Mouse (Mus musculus) c-Kit-negative CD71-positive TER-119-positive erythroid progenitor cells, embryonic 14.5 days (primary cell): ENCODE data around the gene Gpr179.

Experiments used
- DNase-seq: peaks from one replicate; pipeline ENCODE4 v3.0.0-alpha.2; 2013; ENCODE audit warnings: low read depth, low spot score

Gpr179 gene

GRCm38 (mm10) chr11:97352027-97352684 lies at the start of gene Gpr179:
TSS of gene Gpr179 (minus strand) at chr11:97352077.
- DNase-seq: no peak

GRCm38 (mm10) chr11:97401082-97401481 lies 49.2 kb upstream of the Gpr179 start:
- no peak for DNase-seq

GRCm38 (mm10) chr11:97399958-97400710 lies 48.3 kb upstream of the Gpr179 start:
- peak; percentile 57 for DNase-seq

DNA sequence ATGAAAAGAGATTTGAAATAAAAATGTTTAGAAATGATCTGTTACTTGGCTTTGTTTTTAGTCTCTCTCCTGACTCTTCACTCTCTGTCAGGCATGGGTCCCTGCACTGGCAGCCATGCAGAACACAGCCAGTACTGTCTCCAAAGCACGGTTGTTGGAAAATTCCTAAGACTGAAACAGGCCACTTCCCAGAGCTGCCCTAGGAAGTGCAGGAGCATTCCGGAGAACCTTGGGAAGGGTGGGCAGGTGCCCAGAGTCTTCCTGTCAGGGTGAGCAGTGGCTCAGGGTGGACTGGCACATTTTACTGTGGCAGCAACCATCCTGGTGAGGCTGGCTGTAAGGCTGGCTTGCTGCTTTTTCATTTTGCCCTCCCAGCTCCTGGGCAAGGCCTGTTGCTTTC lies 46.6 kb upstream of the Gpr179 start:
- DNase-seq: no peak

GRCm38 (mm10) chr11:97394146-97394545 lies 42.3 kb upstream of the Gpr179 start:
- DNase-seq: no peak

DNA sequence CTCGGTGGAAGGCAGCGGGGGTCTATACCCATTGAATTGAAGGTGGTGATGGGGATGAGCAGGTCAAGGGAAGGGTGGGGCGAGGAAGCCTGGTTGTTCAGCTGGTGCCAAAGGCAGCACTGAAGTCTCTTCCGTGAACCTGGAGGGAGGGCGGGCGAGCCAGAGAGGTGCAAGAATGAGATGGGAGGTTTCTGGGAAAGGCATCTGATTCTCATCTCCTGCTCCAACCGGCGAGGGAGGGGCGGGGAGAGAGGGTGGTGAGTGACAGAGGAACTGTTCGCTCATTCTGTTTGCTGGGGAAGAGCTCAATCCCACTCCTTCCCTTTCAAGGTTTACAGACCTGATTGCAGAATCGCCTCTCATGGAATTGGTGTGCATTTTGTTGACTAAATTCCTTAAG lies 41.8 kb upstream of the Gpr179 start:
- DNase-seq: no peak

DNA sequence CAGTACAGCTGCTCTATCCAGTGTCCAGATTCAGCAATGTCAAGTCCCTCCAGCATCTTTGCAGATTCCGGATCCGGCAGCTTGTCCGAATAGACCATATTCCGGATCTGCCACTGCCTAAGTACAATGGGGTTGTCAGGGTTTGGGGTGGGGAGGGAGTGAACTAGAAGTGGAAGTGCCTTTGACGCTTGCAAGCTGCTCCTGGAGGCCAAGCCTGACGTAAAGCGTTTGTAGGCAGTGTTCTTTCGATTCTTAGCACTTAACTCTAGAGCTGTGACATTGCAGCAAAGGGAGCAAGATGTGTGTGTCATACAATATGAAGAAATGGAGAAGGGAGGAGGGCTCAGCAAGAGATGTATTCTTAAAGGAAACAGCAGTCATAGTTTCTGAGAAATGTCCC lies 37.2 kb upstream of the Gpr179 start:
- DNase-seq: no peak

- no peak for DNase-seq
These were observed 35.9 kb upstream of the Gpr179 start for GRCm38 (mm10) chr11:97387811-97388210.

DNA sequence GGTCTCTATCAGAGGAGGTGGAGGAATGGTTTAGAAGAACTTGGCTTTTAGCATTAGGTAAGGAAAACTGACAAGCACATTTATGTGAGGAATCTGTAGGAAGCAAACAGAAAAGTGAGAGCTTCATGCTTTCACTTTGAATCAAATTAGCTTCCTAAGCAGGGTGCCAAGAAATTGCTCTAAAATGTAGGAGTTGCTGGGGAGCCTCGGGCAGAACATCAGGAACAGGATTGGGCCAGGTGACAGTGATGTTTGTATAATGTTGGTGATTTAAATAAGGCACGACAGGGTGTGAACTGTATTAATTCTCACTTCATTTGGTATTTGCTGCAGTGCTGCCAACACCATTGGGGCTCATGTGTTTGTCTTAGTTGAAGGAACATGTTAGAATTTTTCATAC lies 31.9 kb upstream of the Gpr179 start:
- DNase-seq: no peak

GRCm38 (mm10) chr11:97383017-97383416 lies 31.1 kb upstream of the Gpr179 start:
- no peak for DNase-seq

DNA sequence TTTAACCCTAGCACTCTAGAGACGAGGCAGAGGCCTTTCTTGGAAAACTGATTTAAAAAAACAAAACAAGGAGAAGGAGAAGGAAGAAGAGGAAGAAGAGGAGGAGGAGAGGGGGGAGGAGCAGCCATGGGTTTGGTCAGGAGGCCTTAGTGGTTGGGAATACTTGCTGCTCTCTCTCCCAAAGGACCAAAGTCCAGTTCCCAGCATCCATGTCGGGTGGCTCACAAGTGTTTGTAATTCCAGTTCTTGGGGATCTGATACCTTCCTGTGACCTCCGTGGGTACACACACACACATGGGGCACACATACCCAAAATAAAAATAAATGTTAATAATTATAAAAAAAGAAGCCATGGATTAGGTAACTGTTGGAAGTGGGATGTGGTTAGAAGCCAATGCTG lies 28.2 kb upstream of the Gpr179 start:
- DNase-seq: no peak

- DNase-seq: no peak
These were observed 21.5 kb upstream of the Gpr179 start for GRCm38 (mm10) chr11:97373402-97373801.

GRCm38 (mm10) chr11:97372159-97372864 lies 20.4 kb upstream of the Gpr179 start:
- no peak for DNase-seq

- DNase-seq: no peak
These were observed 18.6 kb upstream of the Gpr179 start for GRCm38 (mm10) chr11:97370329-97371091.

GRCm38 (mm10) chr11:97368501-97368900 lies 16.6 kb upstream of the Gpr179 start:
- no peak for DNase-seq

DNA sequence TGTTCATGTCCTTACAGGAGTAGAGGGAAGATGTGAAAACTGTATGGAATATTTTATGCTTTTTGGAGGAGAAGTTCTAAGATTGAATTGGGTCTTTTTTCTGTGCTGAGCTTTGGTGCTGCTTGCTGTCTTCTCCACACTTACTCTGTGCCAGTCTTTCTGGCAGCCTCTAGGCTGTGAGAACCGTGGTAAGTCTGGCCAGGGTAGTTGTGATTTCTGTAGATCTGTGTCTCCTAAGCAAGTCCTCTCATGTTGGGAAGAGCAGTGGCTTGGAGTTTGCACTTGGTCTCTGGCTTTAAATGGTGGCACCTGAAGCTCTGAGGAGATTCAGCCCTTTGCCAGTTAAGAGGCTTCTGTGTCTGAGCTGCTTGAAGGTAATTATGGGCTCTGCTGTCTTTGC lies 13.7 kb upstream of the Gpr179 start:
- no peak for DNase-seq

GRCm38 (mm10) chr11:97363644-97363995 lies 11.7 kb upstream of the Gpr179 start:
- DNase-seq: peak; percentile 22

DNA sequence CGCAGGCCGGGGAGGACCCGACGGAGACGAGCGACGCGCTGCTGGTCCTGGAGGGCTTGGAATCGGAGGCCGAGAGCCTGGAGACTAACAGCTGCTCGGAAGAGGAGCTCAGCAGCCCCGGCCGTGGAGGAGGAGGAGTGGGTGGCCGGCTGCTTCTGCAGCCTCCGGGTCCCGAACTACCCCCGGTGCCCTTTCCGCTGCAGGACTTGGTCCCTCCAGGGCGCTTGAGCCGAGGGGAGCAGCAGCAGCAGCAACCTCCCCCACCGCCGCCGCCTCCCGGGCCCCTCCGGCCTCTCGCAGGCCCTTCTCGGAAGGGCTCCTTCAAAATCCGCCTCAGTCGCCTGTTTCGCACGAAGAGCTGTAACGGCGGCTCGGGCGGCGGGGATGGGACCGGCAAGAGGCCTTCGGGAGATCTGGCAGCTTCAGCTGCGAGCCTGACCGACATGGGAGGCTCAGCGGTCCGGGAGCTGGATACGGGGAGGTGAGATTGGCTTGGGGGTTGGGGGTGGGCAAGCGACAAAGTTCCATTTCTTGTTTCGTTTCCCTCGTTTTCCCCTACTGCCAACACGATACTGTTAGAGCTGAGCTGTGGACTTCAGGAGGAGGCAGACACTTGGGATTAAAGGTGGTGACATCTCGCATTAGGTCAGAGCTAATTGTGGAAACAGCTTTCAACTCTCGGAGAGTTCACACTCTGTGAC lies 11.2 kb upstream of the Gpr179 start:
- DNase-seq: peak; percentile 40

DNA sequence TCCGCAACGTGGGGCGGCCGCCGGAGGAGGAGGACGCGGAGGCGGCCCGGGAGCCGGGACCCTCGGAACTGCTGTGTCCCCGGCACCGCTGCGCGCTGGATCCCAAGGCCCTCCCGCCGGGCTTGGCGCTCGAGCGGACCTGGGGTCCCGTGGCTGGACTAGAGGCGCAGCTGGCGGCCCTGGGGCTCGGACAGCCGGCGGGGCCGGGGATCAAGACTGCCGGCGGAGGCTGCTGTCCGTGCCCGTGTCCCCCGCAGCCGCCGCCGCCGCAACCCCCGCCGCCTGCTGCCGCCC lies 10.7 kb upstream of the Gpr179 start:
- DNase-seq: no peak

GRCm38 (mm10) chr11:97361948-97362648 lies 10.2 kb upstream of the Gpr179 start, which contains the start of gene Socs7:
TSS of gene Socs7 (plus strand) at chr11:97362551.
- DNase-seq: peak; percentile 75

DNA sequence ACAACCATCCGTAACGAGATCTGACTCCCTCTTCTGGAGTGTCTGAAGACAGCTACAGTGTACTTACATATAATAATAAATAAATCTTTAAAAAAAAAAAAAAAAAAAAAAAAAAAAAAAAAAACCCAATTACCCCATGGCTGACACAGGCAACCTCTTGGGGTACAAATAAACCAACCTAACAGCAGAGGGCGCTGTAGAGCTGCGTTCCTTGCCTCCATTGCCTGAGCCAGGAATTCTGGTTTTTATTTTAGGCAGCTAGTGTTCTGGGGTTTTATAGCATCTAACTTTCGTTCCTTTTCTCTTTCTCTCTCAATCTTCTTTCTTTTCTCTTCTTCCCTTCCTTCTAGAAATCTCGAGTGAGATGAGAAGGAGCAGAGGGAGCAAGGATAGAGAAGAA lies 5.8 kb upstream of the Gpr179 start:
- peak; percentile 75 for DNase-seq
